ENCODE assay signal across 8 mouse cellular contexts in genomic region chr11:4261188-4261494, GRCm38 (mm10). TPM values are rescaled to one million over a fixed set of nuclear protein-coding genes. Genes with fewer than 3 reads are reported as not detected.
DNase-seq lines count a peak whose midpoint lies in the region; ATAC-seq and TF ChIP-seq lines count a peak whose summit lies in the region.

No protein-coding gene starts in this region.

- no peak overlapping the region for H3K9ac ChIP-seq in lung, postnatal 0 days (replicated peaks; ENCODE audit: low read depth)

- H3K27me3 ChIP-seq in lung, postnatal 0 days (replicated peaks; ENCODE audit: insufficient read depth, low read length): peaks cover 7% of the 10 kb centered on the region; the same call in 1 of the 2 replicates

- 42% methylated on average over 7 of the region's 7 CpGs for WGBS in lung, postnatal 0 days

- no peak overlapping the region for H3K4me3 ChIP-seq in lung, postnatal 0 days (ENCODE audit: low read depth, low read length)

- no peak overlapping the region for H3K4me2 ChIP-seq in lung, postnatal 0 days (replicated peaks; ENCODE audit: low read depth, low read length)

- TF ChIP-seq EP300 in lung, postnatal 0 days (IDR thresholded peaks at IDR 0.05): no peak

- DNase-seq in adrenal gland, adult (ENCODE audit: inconsistent age in 2 of 2, low spot score in 1 of 2): peak; percentile 62 to 78
- no peak for DNase-seq in adrenal gland, adult 8-10 months
- peak; percentile 82 for DNase-seq in c-Kit-positive CD71-negative TER-119-negative erythroid progenitor cells, embryonic 14.5 days (ENCODE audit: low read depth)
- DNase-seq in gastrocnemius, postnatal 14 days: peak; percentile 73
- DNase-seq in kidney, postnatal 14 days: peak; percentile 64
- DNase-seq in lung, postnatal 0 days (ENCODE audit: low spot score): peak; percentile 65
- peak; percentile 53 to 78 for DNase-seq in spleen, postnatal 10 days (ENCODE audit: low spot score in 2 of 2)

- H3K9me3 ChIP-seq in lung, postnatal 0 days (ENCODE audit: low read length): no peaks in the 10 kb centered on the region

- peak; percentile 76 for TF ChIP-seq CTCF in lung, postnatal 0 days (IDR thresholded peaks at IDR 0.05)

- no peak overlapping the region for H3K27ac ChIP-seq in lung, postnatal 0 days (ENCODE audit: low read length)

- peaks cover 22% of the 10 kb centered on the region for H3K4me1 ChIP-seq in lung, postnatal 0 days (ENCODE audit: insufficient read depth, low read depth, low read length)

- peak; percentile 65 for ATAC-seq in CD4-positive, CD25-positive, alpha-beta regulatory T cell, adult 4 months
- peak; percentile 47 for ATAC-seq in lung, postnatal 0 days

- intact Hi-C loops in gastrocnemius, postnatal 14 days (cut with DNase I; ENCODE audit: low total_unique reads): no loop called here

- no peaks in the 10 kb centered on the region for H3K36me3 ChIP-seq in lung, postnatal 0 days (ENCODE audit: insufficient read depth, low read length)

RNA-seq across cellular contexts. Expression of gene Lif, which starts 3.8 kb away (rescaled TPM):
- total RNA-seq in adrenal gland, adult 8-10 months (2022): 1 to 10 TPM in 1 of 4 experiments, under 1 TPM in 2, not detected in 1; 0.15 to 1.0 (median 0.34) TPM
- 1 to 10 TPM; 1.8 to 2.7 TPM for polyA plus RNA-seq in CD4-positive, CD25-positive, alpha-beta regulatory T cell, adult 4 months (2017; shearing (Covaris generic))
- under 1 TPM; 0.24 to 0.45 TPM for total RNA-seq in gastrocnemius, postnatal 14 days (2021)
- polyA plus RNA-seq in lung, postnatal 0 days (2015; fragmentation: Nextera tagmentation; extraction: Ambion mirVana): 0.57 and 0.94 TPM in 2 replicates

RNA-seq across cellular contexts. Expression of gene Osm, which starts 24.9 kb away (rescaled TPM):
- under 1 TPM in 2 of 4 experiments, not detected in 2; 0.24 to 0.25 TPM for total RNA-seq in adrenal gland, adult 8-10 months (2022)
- polyA plus RNA-seq in CD4-positive, CD25-positive, alpha-beta regulatory T cell, adult 4 months (2017; shearing (Covaris generic)): 10 to 100 TPM; 18.6 to 22.8 TPM
- total RNA-seq in gastrocnemius, postnatal 14 days (2021): not detected
- polyA plus RNA-seq in lung, postnatal 0 days (2015; fragmentation: Nextera tagmentation; extraction: Ambion mirVana): 0.69 and 1.3 TPM in 2 replicates

RNA-seq across cellular contexts. Expression of gene Castor1, which starts 43.1 kb away (rescaled TPM):
- 1 to 10 TPM; 3.1 to 6.1 (median 4.2) TPM for total RNA-seq in adrenal gland, adult 8-10 months (2022)
- polyA plus RNA-seq in CD4-positive, CD25-positive, alpha-beta regulatory T cell, adult 4 months (2017; shearing (Covaris generic)): 10 to 100 TPM; 32.3 to 51.9 TPM
- 1 to 10 TPM; 4.3 to 8.9 TPM for total RNA-seq in gastrocnemius, postnatal 14 days (2021)
- polyA plus RNA-seq in lung, postnatal 0 days (2015; fragmentation: Nextera tagmentation; extraction: Ambion mirVana): 16.5 and 17.8 TPM in 2 replicates
